Comparison of ENCODE assay signal across 21 mouse cellular contexts in genomic region chr1:75289888-75290431, GRCm38 (mm10). TPM values are rescaled to one million over a fixed set of nuclear protein-coding genes. Genes with fewer than 3 reads are reported as not detected.
DNase-seq lines count a peak whose midpoint lies in the region; ATAC-seq and TF ChIP-seq lines count a peak whose summit lies in the region.
"Had no signal": no experiment of that assay in that cellular context is flagged by ENCODE, and none has a peak within 500 bp of the region (broad histone marks: within the 10 kb centered on the region; RNA-seq: fewer than 3 reads in every experiment).

No protein-coding gene starts in this region.

- peak; percentile 14 for DNase-seq in MN1 (ENCODE audit: low spot score)
- DNase-seq in forebrain, embryonic 10.5 days (ENCODE audit: extremely low spot score, low spot score): no peak
- DNase-seq in midbrain, embryonic 14.5 days: peak; percentile 47
- no peak for DNase-seq in c-Kit-positive CD71-positive TER-119-positive erythroid progenitor cells, embryonic 14.5 days (ENCODE audit: low spot score)
- no peak for DNase-seq in kidney, adult 18-20 months
- DNase-seq in heart, postnatal 10 days: no peak
- DNase-seq: adrenal gland, postnatal 14 days; gastrocnemius, postnatal 25 days; thymus, postnatal 36 days had no signal

- 0 out of 2 replicates have a peak overlapping the region, but pooled peaks have one; percentile 13 for H3K4me2 ChIP-seq in hindbrain, embryonic 12.5 days (replicated peaks)
- H3K4me2 ChIP-seq in midbrain, embryonic 14.5 days (ENCODE audit: low read length): peak overlapping the region; percentile 37
- no peak overlapping the region for H3K4me2 ChIP-seq in intestine, postnatal 0 days (replicated peaks; ENCODE audit: low read depth)
- H3K4me2 ChIP-seq: heart, embryonic 13.5 days; liver, embryonic 11.5 days; stomach, embryonic 15.5 days had no signal

- H3K4me1 ChIP-seq in forebrain, embryonic 10.5 days: peaks cover 20% of the 10 kb centered on the region
- H3K4me1 ChIP-seq in hindbrain, embryonic 12.5 days: peaks cover 26% of the 10 kb centered on the region
- peaks cover 26% of the 10 kb centered on the region for H3K4me1 ChIP-seq in midbrain, embryonic 14.5 days (ENCODE audit: control insufficient read depth, insufficient read depth, low read length)
- no peaks in the 10 kb centered on the region for H3K4me1 ChIP-seq in intestine, postnatal 0 days (replicated peaks; ENCODE audit: control insufficient read depth, insufficient read depth, low read length)
- H3K4me1 ChIP-seq: stomach, embryonic 15.5 days had no signal

- H3K27ac ChIP-seq in forebrain, embryonic 10.5 days: peak overlapping the region; percentile 65
- peak overlapping the region; percentile 93 for H3K27ac ChIP-seq in hindbrain, embryonic 12.5 days
- peak overlapping the region; percentile 92 for H3K27ac ChIP-seq in midbrain, embryonic 14.5 days (replicated peaks; ENCODE audit: low read depth, low read length)
- H3K27ac ChIP-seq in intestine, postnatal 0 days (ENCODE audit: low read depth, low read length): no peak overlapping the region
- H3K27ac ChIP-seq: heart, embryonic 13.5 days; stomach, embryonic 15.5 days had no signal

- intact Hi-C loops in heart, postnatal 10 days (cut with DNase I): no loop called here

- H3K9ac ChIP-seq in hindbrain, embryonic 12.5 days: no peak overlapping the region
- H3K9ac ChIP-seq in midbrain, embryonic 14.5 days (replicated peaks; ENCODE audit: low read length): 0 out of 2 replicates have a peak overlapping the region, but pooled peaks have one; percentile 16
- H3K9ac ChIP-seq in intestine, postnatal 0 days (ENCODE audit: low read depth, low read length): no peak overlapping the region
- H3K9ac ChIP-seq: heart, embryonic 13.5 days; stomach, embryonic 15.5 days had no signal

- no peaks in the 10 kb centered on the region for H3K9me3 ChIP-seq in forebrain, embryonic 10.5 days
- H3K9me3 ChIP-seq in hindbrain, embryonic 12.5 days (replicated peaks): no peaks in the 10 kb centered on the region
- no peaks in the 10 kb centered on the region for H3K9me3 ChIP-seq in midbrain, embryonic 14.5 days (ENCODE audit: control insufficient read depth, low read length)
- no peaks in the 10 kb centered on the region for H3K9me3 ChIP-seq in intestine, postnatal 0 days (ENCODE audit: control insufficient read depth)
- H3K9me3 ChIP-seq: G1E; heart, embryonic 13.5 days; stomach, embryonic 15.5 days had no signal

- 0 out of 2 replicates have a peak, but pooled peaks cover 3% of the 10 kb centered on the region for H3K27me3 ChIP-seq in forebrain, embryonic 10.5 days (ENCODE audit: poor library complexity, severe bottlenecking)
- H3K27me3 ChIP-seq in hindbrain, embryonic 12.5 days: no peaks in the 10 kb centered on the region
- no peaks in the 10 kb centered on the region for H3K27me3 ChIP-seq in midbrain, embryonic 14.5 days (ENCODE audit: control insufficient read depth, insufficient read depth, low read length)
- no peaks in the 10 kb centered on the region for H3K27me3 ChIP-seq in intestine, postnatal 0 days (replicated peaks; ENCODE audit: control insufficient read depth, insufficient read depth, low read length)
- H3K27me3 ChIP-seq: stomach, embryonic 15.5 days had no signal

- 59% methylated on average over 8 of the region's 8 CpGs for WGBS in forebrain, embryonic 10.5 days
- WGBS in hindbrain, embryonic 12.5 days: 31% methylated on average over 8 of the region's 8 CpGs
- WGBS in midbrain, embryonic 14.5 days: 25% methylated on average over 8 of the region's 8 CpGs
- 66% methylated on average over 8 of the region's 8 CpGs for WGBS in intestine, postnatal 0 days

- H3K4me3 ChIP-seq in forebrain, embryonic 10.5 days: no peak overlapping the region
- H3K4me3 ChIP-seq in hindbrain, embryonic 12.5 days: no peak overlapping the region
- H3K4me3 ChIP-seq in midbrain, embryonic 14.5 days (replicated peaks; ENCODE audit: low read depth, low read length): no peak overlapping the region
- H3K4me3 ChIP-seq in intestine, postnatal 0 days (ENCODE audit: low read depth, low read length): no peak overlapping the region
- H3K4me3 ChIP-seq: erythroblast, embryonic 14.5 days; heart, embryonic 13.5 days; stomach, embryonic 15.5 days had no signal

- H3K36me3 ChIP-seq in forebrain, embryonic 10.5 days (replicated peaks): no peaks in the 10 kb centered on the region
- no peaks in the 10 kb centered on the region for H3K36me3 ChIP-seq in hindbrain, embryonic 12.5 days
- no peaks in the 10 kb centered on the region for H3K36me3 ChIP-seq in midbrain, embryonic 14.5 days (ENCODE audit: control insufficient read depth, insufficient read depth, low read length)
- H3K36me3 ChIP-seq in intestine, postnatal 0 days (ENCODE audit: control insufficient read depth, insufficient read depth): no peaks in the 10 kb centered on the region
- H3K36me3 ChIP-seq: G1E; heart, embryonic 13.5 days; stomach, embryonic 15.5 days had no signal

- ATAC-seq in hindbrain, embryonic 12.5 days (ENCODE audit: low FRiP score): peak; percentile 59
- ATAC-seq in midbrain, embryonic 14.5 days (ENCODE audit: low FRiP score, low TSS enrichment): peak; percentile 35; the same call in 1 of the 2 replicates
- ATAC-seq in intestine, postnatal 0 days: no peak
- ATAC-seq: lung, postnatal 0 days had no signal

- TF ChIP-seq CTCF in intestine, postnatal 0 days (IDR thresholded peaks at IDR 0.05; ENCODE audit: low read depth): no peak

RNA-seq across cellular contexts. Expression of gene Resp18, which starts 11.7 kb away (rescaled TPM):
- polyA plus RNA-seq in forebrain, embryonic 10.5 days (2016; fragmentation: Nextera tagmentation; extraction: Ambion mirVana): 2.6 and 3.4 TPM in 2 replicates
- polyA plus RNA-seq in hindbrain, embryonic 12.5 days (2016; fragmentation: Nextera tagmentation; extraction: Ambion mirVana): 50.0 and 56.8 TPM in 2 replicates
- 116 and 164 TPM in 2 replicates for polyA plus RNA-seq in midbrain, embryonic 14.5 days (2014; fragmentation: Nextera tagmentation; extraction: Ambion mirVana)
- not detected for total RNA-seq in heart, postnatal 10 days (2021)
- polyA plus RNA-seq in intestine, postnatal 0 days (2015; fragmentation: Nextera tagmentation; extraction: Ambion mirVana): 12.9 and 15.9 TPM in 2 replicates
- total RNA-seq: G1E; gastrocnemius, postnatal 25 days had no signal
- polyA plus RNA-seq: erythroblast, embryonic 14.5 days; G1E; heart, embryonic 13.5 days; liver, embryonic 11.5 days had no signal

RNA-seq across cellular contexts. Expression of gene Ptprn, which starts 25.7 kb away (rescaled TPM):
- 1.5 and 1.6 TPM in 2 replicates for polyA plus RNA-seq in forebrain, embryonic 10.5 days (2016; fragmentation: Nextera tagmentation; extraction: Ambion mirVana)
- 11.7 and 12.6 TPM in 2 replicates for polyA plus RNA-seq in hindbrain, embryonic 12.5 days (2016; fragmentation: Nextera tagmentation; extraction: Ambion mirVana)
- polyA plus RNA-seq in midbrain, embryonic 14.5 days (2014; fragmentation: Nextera tagmentation; extraction: Ambion mirVana): 16.6 and 19.3 TPM in 2 replicates
- under 1 TPM; 0.34 to 0.42 TPM for total RNA-seq in heart, postnatal 10 days (2021)
- 3.0 TPM in 2 replicates for polyA plus RNA-seq in intestine, postnatal 0 days (2015; fragmentation: Nextera tagmentation; extraction: Ambion mirVana)
- total RNA-seq: gastrocnemius, postnatal 25 days had no signal
- polyA plus RNA-seq: erythroblast, embryonic 14.5 days had no signal

RNA-seq across cellular contexts. Expression of gene Dnpep, which starts 27.8 kb away (rescaled TPM):
- 124 and 126 TPM in 2 replicates for polyA plus RNA-seq in forebrain, embryonic 10.5 days (2016; fragmentation: Nextera tagmentation; extraction: Ambion mirVana)
- 173 and 175 TPM in 2 replicates for polyA plus RNA-seq in hindbrain, embryonic 12.5 days (2016; fragmentation: Nextera tagmentation; extraction: Ambion mirVana)
- 146 and 152 TPM in 2 replicates for polyA plus RNA-seq in midbrain, embryonic 14.5 days (2014; fragmentation: Nextera tagmentation; extraction: Ambion mirVana)
- 10 to 100 TPM; 92.2 to 92.7 TPM for total RNA-seq in heart, postnatal 10 days (2021)
- 125 and 130 TPM in 2 replicates for polyA plus RNA-seq in intestine, postnatal 0 days (2015; fragmentation: Nextera tagmentation; extraction: Ambion mirVana)

RNA-seq across cellular contexts. Expression of gene Dnajb2, which starts 53.8 kb away (rescaled TPM):
- polyA plus RNA-seq in forebrain, embryonic 10.5 days (2016; fragmentation: Nextera tagmentation; extraction: Ambion mirVana): 28.0 and 28.6 TPM in 2 replicates
- polyA plus RNA-seq in hindbrain, embryonic 12.5 days (2016; fragmentation: Nextera tagmentation; extraction: Ambion mirVana): 54.6 and 55.2 TPM in 2 replicates
- 29.5 and 38.3 TPM in 2 replicates for polyA plus RNA-seq in midbrain, embryonic 14.5 days (2014; fragmentation: Nextera tagmentation; extraction: Ambion mirVana)
- 10 to 100 TPM; 58.3 to 61.4 TPM for total RNA-seq in heart, postnatal 10 days (2021)
- 10.9 and 11.4 TPM in 2 replicates for polyA plus RNA-seq in intestine, postnatal 0 days (2015; fragmentation: Nextera tagmentation; extraction: Ambion mirVana)

RNA-seq across cellular contexts. Expression of gene A630095N17Rik, which starts 58.1 kb away (rescaled TPM):
- not detected in 2 replicates for polyA plus RNA-seq in forebrain, embryonic 10.5 days (2016; fragmentation: Nextera tagmentation; extraction: Ambion mirVana)
- not detected in 2 replicates for polyA plus RNA-seq in hindbrain, embryonic 12.5 days (2016; fragmentation: Nextera tagmentation; extraction: Ambion mirVana)
- polyA plus RNA-seq in midbrain, embryonic 14.5 days (2014; fragmentation: Nextera tagmentation; extraction: Ambion mirVana): not detected in 2 replicates
- not detected for total RNA-seq in heart, postnatal 10 days (2021)
- not detected in 2 replicates for polyA plus RNA-seq in intestine, postnatal 0 days (2015; fragmentation: Nextera tagmentation; extraction: Ambion mirVana)
- total RNA-seq: adrenal gland, postnatal 14 days; G1E; gastrocnemius, postnatal 25 days; layer of hippocampus, adult 8-10 months; left cerebral cortex, postnatal 25 days had no signal
- polyA plus RNA-seq: erythroblast, embryonic 14.5 days; G1E; heart, embryonic 13.5 days; kidney, embryonic 16.5 days; liver, embryonic 11.5 days; lung, postnatal 0 days; small intestine, adult 2 months; stomach, embryonic 15.5 days had no signal

Comparison
In these comparisons a context has a peak if more than half of its experiments do, and no peak if none do; other contexts are left out.
1. DNase-seq: peak in MN1 (single experiment) and midbrain, embryonic 14.5 days (single experiment); none in forebrain, embryonic 10.5 days (single experiment), c-Kit-positive CD71-positive TER-119-positive erythroid progenitor cells, embryonic 14.5 days (single experiment), kidney, adult 18-20 months (single experiment) and heart, postnatal 10 days (0 of 2).